Mouse (Mus musculus) midbrain, embryonic 12.5 days (tissue): Measurements from ENCODE around the gene Cpped1. TPM values are rescaled to one million over a fixed set of nuclear protein-coding genes. Genes with fewer than 3 reads are reported as not detected.

Source experiments
- ATAC-seq: fragments of 200-750 bp; cut with Nextera tagmentation; 2 replicates; pipeline ENCODE4 v1.8.0; 2017; ENCODE audit warnings: low read depth, moderate TSS enrichment, moderate library complexity; ENCODE audit not compliant: low FRiP score
- H3K27ac ChIP-seq: fragments of 300-500 bp; sonication (generic); replicated peaks from 2 replicates; pipeline ENCODE4 v1.5.1; 2016; ENCODE audit warnings: mild to moderate bottlenecking
- H3K27me3 ChIP-seq: fragments of 300-500 bp; sonication (generic); 2 replicates; pipeline ENCODE4 v1.6.1; 2016; ENCODE audit warnings: mild to moderate bottlenecking
- H3K36me3 ChIP-seq: fragments of 300-500 bp; sonication (generic); 2 replicates; pipeline ENCODE4 v1.6.1; 2016
- H3K4me1 ChIP-seq: fragments of 300-500 bp; sonication (generic); 2 replicates; pipeline ENCODE4 v1.6.1; 2016
- H3K4me2 ChIP-seq: fragments of 300-500 bp; sonication (generic); replicated peaks from 2 replicates; pipeline ENCODE4 v1.6.1; 2016; ENCODE audit warnings: mild to moderate bottlenecking, moderate library complexity
- H3K4me3 ChIP-seq: fragments of 300-500 bp; sonication (generic); 2 replicates; pipeline ENCODE4 v1.5.1; 2016; ENCODE audit warnings: mild to moderate bottlenecking
- H3K9ac ChIP-seq: fragments of 300-500 bp; sonication (generic); replicated peaks from 2 replicates; pipeline ENCODE4 v1.6.1; 2016; ENCODE audit warnings: mild to moderate bottlenecking, moderate library complexity
- H3K9me3 ChIP-seq: fragments of 300-500 bp; sonication (generic); 2 replicates; pipeline ENCODE4 v1.6.1; 2016; ENCODE audit warnings: mild to moderate bottlenecking
- WGBS: fragments of 180-500 bp; shearing (Covaris S2); methylation state at CpG from one replicate; pipeline ENCODE4 v1.1.7; 2016; 5-methylcytosine and 5-hydroxymethylcytosine counted together
- polyA plus RNA-seq: library from polyadenylated mRNA; unstranded; fragments of >200 nt; fragmentation: Nextera tagmentation; extraction: Ambion mirVana; gene quantifications from 2 replicates; pipeline ENCODE4 v1.2.1, GENCODE M21; 2016

Cpped1 gene
- polyA plus RNA-seq, 1 experiment from 2014 or later, result 15.2 TPM

DNA sequence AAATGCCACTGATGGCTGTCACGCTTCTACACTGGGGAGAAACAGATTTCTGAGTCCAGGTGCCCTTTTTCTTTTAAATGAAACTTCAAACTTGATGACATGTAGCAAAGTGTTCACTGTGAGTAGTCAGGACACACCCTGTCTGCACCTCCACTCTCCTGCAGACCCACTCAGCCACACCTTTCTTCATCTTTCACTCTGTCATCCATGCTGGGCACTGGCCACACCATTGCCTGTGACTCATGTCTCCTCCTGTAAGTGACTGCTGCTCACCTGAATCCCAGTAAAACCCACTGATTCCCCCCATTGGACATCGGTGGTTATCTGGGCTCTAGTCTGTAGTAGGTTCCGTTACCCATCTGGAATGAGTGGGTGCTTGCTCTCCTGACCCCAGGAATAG lies 118.8 kb downstream of the Cpped1 start:
- H3K4me3 ChIP-seq, result no peak overlapping the region
- no peak overlapping the region for H3K9ac ChIP-seq
- no peaks in the 10 kb centered on the region for H3K36me3 ChIP-seq
- H3K4me2 ChIP-seq, result no peak overlapping the region
- H3K4me1 ChIP-seq, result no peaks in the 10 kb centered on the region
- 90% methylated on average over 3 of the region's 3 CpGs for WGBS
- H3K27me3 ChIP-seq, result no peaks in the 10 kb centered on the region
- ATAC-seq, result no peak
- H3K9me3 ChIP-seq, result no peaks in the 10 kb centered on the region
- H3K27ac ChIP-seq, result no peak overlapping the region

DNA sequence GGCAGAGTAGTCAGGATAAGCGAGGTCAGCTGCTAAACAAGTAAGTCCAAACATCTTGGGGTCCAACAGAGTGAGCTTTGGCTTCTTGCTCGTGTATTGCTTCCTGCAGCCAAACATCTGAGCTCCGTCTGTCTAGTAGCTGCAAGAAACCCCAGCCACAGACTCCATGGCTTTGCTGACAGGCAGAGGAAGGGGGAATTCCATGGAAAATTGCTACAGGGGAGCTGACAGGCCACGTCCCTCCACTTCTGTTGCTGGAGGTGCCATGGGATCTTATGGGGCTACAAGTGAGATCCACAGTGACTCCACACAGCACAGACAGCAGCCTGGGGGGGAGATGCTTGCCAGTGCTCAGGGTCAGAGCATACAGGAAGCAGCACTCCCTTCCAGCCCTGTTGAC lies 123.4 kb downstream of the Cpped1 start:
- ATAC-seq, result no peak
- no peaks in the 10 kb centered on the region; the same call in 1 of the 2 replicates for H3K27me3 ChIP-seq
- H3K4me3 ChIP-seq, result no peak overlapping the region
- no peaks in the 10 kb centered on the region for H3K9me3 ChIP-seq
- no peaks in the 10 kb centered on the region for H3K4me1 ChIP-seq
- H3K4me2 ChIP-seq, result no peak overlapping the region
- no peak overlapping the region for H3K9ac ChIP-seq
- WGBS, result 75% methylated on average over 4 of the region's 4 CpGs
- H3K27ac ChIP-seq, result no peak overlapping the region
- H3K36me3 ChIP-seq, result no peaks in the 10 kb centered on the region

- Histone ChIP-seq H3K4me1 (no peaks in the 10 kb centered on the region), H3K9me3 (no peaks in the 10 kb centered on the region), H3K36me3 (no peaks in the 10 kb centered on the region), H3K27ac (no peak overlapping the region), H3K4me3 (no peak overlapping the region), H3K4me2 (no peak overlapping the region), H3K9ac (no peak overlapping the region), H3K27me3 (no peaks in the 10 kb centered on the region; the same call in 1 of the 2 replicates)
- ATAC-seq, result no peak
- WGBS, result 71% methylated on average over 4 of the region's 4 CpGs
Measured at GRCm38 (mm10) chr16:11784354-11784753, 124.9 kb downstream of the Cpped1 start.

DNA sequence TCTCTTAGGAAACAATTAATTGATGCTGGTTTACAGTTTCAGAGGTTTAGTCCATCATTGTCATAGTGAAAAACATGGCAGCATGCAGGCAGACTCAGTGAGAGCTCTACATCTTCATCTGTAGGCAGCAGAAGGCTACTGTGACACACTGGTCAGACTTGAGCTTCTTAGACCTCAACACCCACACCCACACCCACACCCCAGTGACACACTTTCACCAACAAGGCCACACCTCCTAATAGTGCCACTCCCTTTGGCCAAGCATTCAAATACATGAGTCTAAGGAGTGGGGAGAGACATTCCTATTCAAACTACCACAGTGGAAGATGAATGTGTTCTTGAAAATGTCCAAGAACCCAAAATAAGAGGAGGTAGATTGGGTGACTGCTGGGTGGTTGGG lies 125.9 kb downstream of the Cpped1 start:
- Histone ChIP-seq H3K9me3 (no peaks in the 10 kb centered on the region), H3K4me3 (no peak overlapping the region), H3K27ac (no peak overlapping the region), H3K4me1 (no peaks in the 10 kb centered on the region), H3K36me3 (no peaks in the 10 kb centered on the region), H3K27me3 (no peaks in the 10 kb centered on the region; the same call in 1 of the 2 replicates), H3K9ac (no peak overlapping the region), H3K4me2 (no peak overlapping the region)
- ATAC-seq, result no peak

DNA sequence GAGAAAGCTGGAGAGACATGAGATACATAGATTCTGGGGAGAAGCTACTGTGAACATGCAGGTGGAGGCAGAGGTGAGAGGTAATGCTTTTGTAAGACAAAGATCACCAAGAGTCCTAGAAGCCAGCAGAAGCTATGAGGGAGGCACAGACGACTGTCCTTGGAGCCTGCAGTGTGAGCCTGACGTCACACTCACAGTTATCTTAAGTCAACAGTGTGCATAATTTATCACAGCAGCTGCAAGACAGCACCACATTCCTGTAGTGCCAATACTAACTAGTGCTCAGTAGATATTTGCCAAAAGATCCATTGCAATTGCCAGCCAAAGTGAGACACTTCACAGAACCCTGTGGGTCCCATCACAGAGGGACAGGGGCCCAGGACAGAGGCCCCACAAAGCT lies 127.2 kb downstream of the Cpped1 start:
- no peak overlapping the region for H3K27ac ChIP-seq
- WGBS, result 47% methylated on average over 2 of the region's 2 CpGs
- no peak overlapping the region for H3K4me2 ChIP-seq
- no peaks in the 10 kb centered on the region for H3K9me3 ChIP-seq
- H3K36me3 ChIP-seq, result no peaks in the 10 kb centered on the region
- H3K4me3 ChIP-seq, result no peak overlapping the region
- no peak for ATAC-seq
- H3K9ac ChIP-seq, result no peak overlapping the region
- H3K4me1 ChIP-seq, result no peaks in the 10 kb centered on the region
- no peaks in the 10 kb centered on the region; the same call in 1 of the 2 replicates for H3K27me3 ChIP-seq

- no peaks in the 10 kb centered on the region for H3K4me1 ChIP-seq
- H3K4me2 ChIP-seq, result no peak overlapping the region
- H3K36me3 ChIP-seq, result no peaks in the 10 kb centered on the region
- no peaks in the 10 kb centered on the region; the same call in 1 of the 2 replicates for H3K27me3 ChIP-seq
- H3K27ac ChIP-seq, result no peak overlapping the region
- no peak for ATAC-seq
- H3K9ac ChIP-seq, result no peak overlapping the region
- WGBS, result 89% methylated on average over 9 of the region's 9 CpGs
- H3K9me3 ChIP-seq, result no peaks in the 10 kb centered on the region
- no peak overlapping the region for H3K4me3 ChIP-seq
Measured at GRCm38 (mm10) chr16:11778715-11779460, 130.4 kb downstream of the Cpped1 start.

DNA sequence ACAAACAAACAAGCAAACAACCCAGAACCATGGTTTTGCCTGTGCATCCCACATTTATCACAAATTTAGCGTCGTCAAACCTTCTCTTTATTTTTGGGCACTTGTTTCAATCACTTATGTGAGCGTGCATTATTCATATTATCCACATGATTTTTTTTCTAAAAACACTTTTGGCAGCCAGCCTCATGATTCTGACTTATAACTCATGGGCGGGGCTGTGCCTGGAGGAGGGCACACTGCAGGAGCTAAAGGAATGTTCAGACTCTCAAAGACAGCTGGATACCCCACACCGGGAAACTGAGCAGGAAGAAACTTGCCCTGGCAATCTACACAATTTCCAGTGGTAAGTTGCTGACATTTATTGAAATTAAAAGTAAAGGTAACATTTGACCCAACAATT lies 131.1 kb downstream of the Cpped1 start:
- Histone ChIP-seq H3K4me1 (no peaks in the 10 kb centered on the region), H3K36me3 (no peaks in the 10 kb centered on the region), H3K27ac (no peak overlapping the region), H3K9ac (no peak overlapping the region), H3K9me3 (no peaks in the 10 kb centered on the region), H3K4me2 (no peak overlapping the region), H3K4me3 (no peak overlapping the region), H3K27me3 (no peaks in the 10 kb centered on the region; the same call in 1 of the 2 replicates)
- ATAC-seq, result no peak
- WGBS, result 84% methylated on average over 5 of the region's 5 CpGs

DNA sequence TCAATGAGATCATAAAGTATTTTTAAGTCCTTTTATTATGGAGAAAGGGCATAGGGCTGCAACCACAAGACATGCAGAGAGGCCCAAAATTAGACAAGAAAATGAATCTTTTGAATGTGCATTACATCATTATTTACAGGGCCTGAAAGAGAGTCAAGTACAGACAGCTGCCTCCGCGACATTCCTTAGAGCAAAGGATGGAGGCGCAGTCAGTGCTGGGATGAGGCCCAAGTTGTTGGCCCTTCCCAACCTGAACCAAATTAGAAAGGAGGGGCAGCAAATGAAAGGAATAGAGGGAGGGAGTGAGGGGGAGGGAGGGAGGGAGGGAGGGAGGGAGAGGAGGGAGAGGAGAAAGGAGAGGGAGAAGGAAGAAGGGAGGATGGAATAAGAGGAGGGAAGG lies 132.7 kb downstream of the Cpped1 start:
- no peaks in the 10 kb centered on the region for H3K27me3 ChIP-seq
- H3K36me3 ChIP-seq, result no peaks in the 10 kb centered on the region
- no peak for ATAC-seq
- H3K9ac ChIP-seq, result no peak overlapping the region
- H3K4me3 ChIP-seq, result no peak overlapping the region
- H3K4me2 ChIP-seq, result no peak overlapping the region
- H3K4me1 ChIP-seq, result no peaks in the 10 kb centered on the region
- 76% methylated on average over 3 of the region's 3 CpGs for WGBS
- H3K27ac ChIP-seq, result no peak overlapping the region
- no peaks in the 10 kb centered on the region for H3K9me3 ChIP-seq

- H3K4me3 ChIP-seq, result no peak overlapping the region
- no peak overlapping the region for H3K4me2 ChIP-seq
- H3K9ac ChIP-seq, result no peak overlapping the region
- WGBS, result 93% methylated on average over 1 of the region's 1 CpGs
- no peaks in the 10 kb centered on the region for H3K27me3 ChIP-seq
- H3K9me3 ChIP-seq, result no peaks in the 10 kb centered on the region
- no peak overlapping the region for H3K27ac ChIP-seq
- ATAC-seq, result no peak
- H3K36me3 ChIP-seq, result no peaks in the 10 kb centered on the region
- no peaks in the 10 kb centered on the region for H3K4me1 ChIP-seq
Measured at GRCm38 (mm10) chr16:11774321-11774720, 134.9 kb downstream of the Cpped1 start.

DNA sequence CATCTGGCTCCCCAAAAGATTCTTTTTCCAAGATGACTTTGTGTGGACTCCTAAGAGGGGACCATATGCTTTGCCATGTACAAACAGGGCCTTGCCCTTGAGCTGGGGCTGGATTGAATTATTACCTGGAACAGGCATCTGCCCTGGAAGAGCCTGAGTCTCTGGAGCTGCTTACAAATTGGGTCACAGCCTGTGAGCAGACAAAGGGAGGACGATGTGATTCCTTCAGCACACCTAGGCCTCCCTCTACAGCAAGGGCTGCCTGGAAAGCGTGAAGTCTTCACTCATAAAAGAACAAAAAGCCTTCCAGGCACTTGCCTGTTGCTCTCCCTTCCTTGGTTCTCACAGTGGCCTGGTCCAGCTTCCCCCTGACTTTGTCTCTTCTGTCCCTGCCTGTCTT lies 136.9 kb downstream of the Cpped1 start:
- H3K9ac ChIP-seq, result no peak overlapping the region
- no peaks in the 10 kb centered on the region for H3K9me3 ChIP-seq
- H3K27ac ChIP-seq, result no peak overlapping the region
- ATAC-seq, result no peak
- no peak overlapping the region for H3K4me2 ChIP-seq
- no peaks in the 10 kb centered on the region for H3K27me3 ChIP-seq
- no peaks in the 10 kb centered on the region for H3K36me3 ChIP-seq
- 70% methylated on average over 2 of the region's 2 CpGs for WGBS
- H3K4me1 ChIP-seq, result no peaks in the 10 kb centered on the region
- no peak overlapping the region for H3K4me3 ChIP-seq

GRCm38 (mm10) chr16:11757951-11758350 lies 151.3 kb downstream of the Cpped1 start:
- Histone ChIP-seq H3K9ac (no peak overlapping the region), H3K9me3 (no peaks in the 10 kb centered on the region), H3K4me2 (no peak overlapping the region), H3K4me3 (no peak overlapping the region), H3K36me3 (peaks cover 9% of the 10 kb centered on the region; the same call in 1 of the 2 replicates), H3K4me1 (no peaks in the 10 kb centered on the region), H3K27ac (no peak overlapping the region), H3K27me3 (no peaks in the 10 kb centered on the region)
- WGBS, result 85% methylated on average over 7 of the region's 7 CpGs
- ATAC-seq, result no peak

GRCm38 (mm10) chr16:11757471-11757870 lies 151.8 kb downstream of the Cpped1 start:
- Histone ChIP-seq H3K36me3 (peaks cover 9% of the 10 kb centered on the region; the same call in 1 of the 2 replicates), H3K9ac (no peak overlapping the region), H3K27me3 (no peaks in the 10 kb centered on the region), H3K27ac (no peak overlapping the region), H3K4me2 (no peak overlapping the region), H3K4me1 (no peaks in the 10 kb centered on the region), H3K4me3 (no peak overlapping the region), H3K9me3 (no peaks in the 10 kb centered on the region)
- ATAC-seq, result no peak
- 88% methylated on average over 8 of the region's 8 CpGs for WGBS
